Mouse (Mus musculus): ENCODE results near the gene Ticrr.

Gene Ticrr

DNA sequence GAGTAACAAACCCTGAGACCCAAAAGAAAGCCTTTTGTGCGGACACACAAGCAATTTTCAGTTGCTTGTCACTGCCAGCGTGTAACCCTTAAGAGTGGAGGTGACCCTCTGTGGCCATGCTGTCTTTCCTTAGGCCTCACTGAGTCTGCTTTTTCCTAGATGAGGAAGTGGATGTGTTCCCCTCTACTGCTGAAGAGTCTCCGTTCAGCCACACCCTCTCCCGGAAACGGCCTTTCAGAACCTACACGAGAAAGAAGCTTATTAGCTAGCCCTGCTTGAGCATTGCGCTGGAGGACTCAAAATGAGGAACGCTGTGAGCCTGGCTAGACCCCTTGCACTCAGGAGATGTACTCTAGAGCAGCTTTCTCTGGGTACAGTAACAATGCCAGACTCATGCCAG, 36.5 kb downstream of the Ticrr start:
- DNase-seq = no peak

- no peak for DNase-seq
These were observed 42.8 kb downstream of the Ticrr start for GRCm38 (mm10) chr7:79702755-79703154.

GRCm38 (mm10) chr7:79705210-79705609, 45.2 kb downstream of the Ticrr start:
- no peak for DNase-seq

DNA sequence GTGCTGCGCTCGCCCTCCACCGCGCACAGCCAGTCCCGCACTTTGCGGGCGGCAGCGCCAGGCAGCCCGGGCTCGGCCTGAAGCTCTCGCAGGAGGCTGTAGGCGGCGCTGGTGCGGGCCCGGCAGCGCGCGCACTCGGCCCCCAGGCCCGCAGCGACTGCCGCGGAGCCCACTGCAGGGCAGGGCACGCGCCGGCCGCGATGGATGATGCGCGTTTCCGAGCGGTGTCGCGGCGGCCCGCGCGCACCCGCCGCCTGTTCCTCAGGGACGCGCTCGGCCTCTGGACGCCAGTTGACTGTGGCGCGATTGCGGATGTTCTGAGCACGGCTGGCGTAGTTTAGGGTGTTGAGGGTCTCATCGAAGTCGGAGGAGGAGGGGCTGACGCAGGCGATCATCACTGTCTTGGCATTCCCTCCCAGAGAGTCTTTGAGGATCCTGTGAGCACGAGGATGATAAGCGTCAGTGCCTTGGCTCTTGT, 50.2 kb downstream of the Ticrr start:
- no peak for DNase-seq

DNA sequence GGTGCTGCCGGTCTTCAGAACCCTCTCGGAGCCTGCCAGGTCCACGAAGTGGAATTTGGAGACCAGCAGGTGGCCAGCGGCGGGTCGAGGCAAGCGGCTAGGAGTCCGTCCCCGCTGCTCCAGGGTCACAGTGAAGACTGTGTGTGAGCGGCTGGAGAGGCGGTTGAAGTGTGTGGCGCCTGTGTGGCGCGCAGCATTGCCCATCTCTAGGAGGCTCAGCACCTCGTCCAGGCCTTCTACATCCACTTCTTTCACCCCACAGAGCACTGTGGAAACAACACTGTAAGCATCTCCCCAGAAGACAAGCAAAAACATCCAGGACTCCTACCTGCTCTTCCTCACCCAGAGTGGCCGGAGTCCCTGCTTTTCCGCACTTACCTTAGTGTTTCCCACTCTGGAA, 50.8 kb downstream of the Ticrr start:
- DNase-seq = no peak

DNA sequence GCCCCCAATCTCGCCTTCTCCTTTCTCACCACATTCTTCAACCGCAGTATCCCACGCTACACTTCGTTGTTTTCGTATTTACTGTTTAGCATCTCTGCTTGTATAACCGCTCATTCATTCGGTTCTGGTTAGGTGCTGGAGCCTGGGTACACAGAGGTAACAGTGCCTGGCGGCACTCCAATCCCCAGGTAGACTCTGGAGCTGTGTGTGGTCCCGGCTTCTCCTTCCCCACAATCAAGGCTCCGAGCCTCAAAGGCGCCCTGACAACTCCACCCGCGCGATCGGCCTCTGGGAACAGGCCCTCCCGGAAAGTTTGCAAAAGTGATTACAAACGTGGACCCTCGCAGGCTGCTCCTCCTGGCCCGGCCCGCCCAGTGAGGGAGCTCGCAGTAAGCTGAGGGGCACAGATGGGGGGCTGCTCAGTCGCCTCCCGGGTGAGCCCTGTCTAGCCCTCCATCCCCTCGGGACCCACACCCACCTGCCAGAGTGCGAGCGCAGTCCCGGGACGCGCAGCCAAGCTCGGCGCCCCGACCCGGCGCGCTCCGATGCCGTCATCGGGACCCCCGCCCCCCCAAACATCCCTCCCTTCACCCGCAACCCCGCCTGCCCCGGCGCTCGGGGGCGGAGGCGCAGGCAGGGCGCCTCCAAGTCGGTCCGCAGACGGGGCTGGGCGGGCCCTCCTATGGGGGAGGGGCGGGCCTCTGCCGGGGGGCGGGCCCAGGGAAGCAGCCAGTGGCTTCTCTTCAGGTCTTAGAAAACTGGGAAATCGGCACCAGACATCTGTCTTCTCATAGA, 55.4 kb downstream of the Ticrr start, which contains the start of gene Kif7:
Gene Kif7, minus strand, starts transcription at position 534 of the 795 bp plus-strand sequence.
- DNase-seq = peak; percentile 59

DNA sequence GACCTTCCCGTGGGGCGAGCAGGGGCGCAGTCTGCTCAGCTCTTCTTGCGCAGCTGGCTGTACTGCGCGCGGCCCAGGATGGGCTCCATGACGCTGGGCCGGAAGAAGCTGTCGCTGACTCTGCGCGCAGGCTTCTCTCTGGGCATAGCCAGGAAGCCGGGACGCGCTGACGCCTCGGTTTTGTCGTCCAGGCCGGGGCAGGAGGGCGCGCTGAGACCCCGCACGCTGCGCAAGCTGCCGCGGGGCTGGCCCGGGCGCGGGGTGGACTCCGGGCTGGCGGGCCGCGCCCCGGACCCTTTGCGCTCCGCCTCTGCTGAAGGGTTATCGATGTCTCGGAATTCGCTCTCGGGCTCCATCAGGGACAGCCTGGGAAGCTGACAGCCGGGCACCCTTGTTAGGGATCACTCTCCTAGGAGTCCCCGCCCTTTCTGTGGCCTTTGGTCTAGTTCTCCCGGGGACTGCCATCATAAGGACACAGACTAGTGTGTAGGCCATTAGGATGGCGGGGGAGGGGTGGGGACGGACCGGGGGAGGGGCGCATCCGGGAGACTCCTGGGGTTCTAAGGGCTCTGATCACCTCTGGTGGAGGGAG, 61.5 kb downstream of the Ticrr start:
- DNase-seq = no peak

GRCm38 (mm10) chr7:79727091-79727490, 67.1 kb downstream of the Ticrr start:
- DNase-seq = no peak

DNA sequence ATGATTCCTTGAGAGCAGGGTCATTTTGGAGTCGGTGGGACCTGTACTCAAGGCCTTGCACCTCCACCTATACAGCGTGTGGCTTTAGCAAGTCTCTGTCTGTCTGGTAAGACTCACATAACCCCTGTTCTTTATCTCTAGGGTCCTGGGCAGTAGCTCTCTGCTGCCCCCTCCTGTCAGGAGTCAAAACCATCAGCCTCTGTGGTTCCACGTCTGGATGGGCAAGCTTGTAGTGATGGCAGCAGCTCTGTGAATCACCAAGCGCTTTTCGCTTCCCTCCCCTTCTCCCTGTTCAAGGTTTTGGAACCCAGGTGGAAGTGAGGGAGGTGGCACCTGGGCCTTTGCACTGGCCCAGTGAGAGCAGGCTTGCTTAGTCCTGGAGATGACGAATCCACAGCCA, 68.2 kb downstream of the Ticrr start:
- peak; percentile 58 for DNase-seq

DNA sequence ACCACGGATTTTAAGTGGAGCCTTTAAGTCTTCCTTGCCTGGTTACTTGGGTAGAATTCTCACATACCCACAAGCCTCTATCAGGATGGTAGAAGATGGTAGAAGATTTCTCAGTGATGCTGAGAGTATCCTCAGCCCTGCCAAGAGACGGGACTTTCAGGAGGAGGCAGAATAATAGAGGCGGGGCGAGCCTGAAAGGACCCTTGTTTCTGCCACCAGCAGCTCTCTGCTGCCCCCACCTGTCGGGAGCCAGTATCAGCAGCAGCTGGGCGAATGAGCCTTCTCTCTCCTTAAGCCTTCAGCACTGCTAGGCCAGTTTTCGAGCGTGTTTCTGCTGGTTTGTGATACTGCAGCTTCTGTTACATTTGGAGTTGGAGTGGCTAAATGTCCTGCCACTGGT, 69.2 kb downstream of the Ticrr start:
- peak; percentile 37 for DNase-seq

DNA sequence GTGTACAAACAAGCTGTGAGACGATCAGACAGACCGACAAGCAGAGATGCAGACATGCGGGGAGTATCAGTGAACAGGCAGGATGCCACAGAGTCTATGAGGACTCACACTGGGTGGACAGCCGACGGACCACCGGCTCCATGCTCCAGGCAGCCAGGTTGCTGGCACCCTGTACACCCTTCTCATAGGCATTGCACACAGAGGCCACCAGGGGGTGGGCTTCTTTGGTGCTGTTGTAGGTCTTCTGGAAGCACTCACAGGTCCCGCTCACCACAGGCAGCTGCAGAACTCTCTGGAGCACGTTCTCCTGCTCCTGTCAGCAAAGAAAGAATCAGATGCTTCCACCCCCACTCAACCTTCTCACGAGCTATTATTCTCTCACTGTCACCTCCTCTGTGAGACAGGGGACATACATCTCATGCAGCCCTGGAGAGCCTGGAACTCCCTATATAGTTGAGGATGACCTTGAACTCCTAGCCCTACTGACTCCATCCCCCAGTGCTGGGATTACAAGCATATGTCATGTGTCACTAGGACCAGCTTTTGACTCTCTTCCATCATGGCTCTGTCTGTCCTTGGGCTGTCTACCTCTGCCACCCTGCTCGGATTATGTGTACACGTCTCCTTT, 69.9 kb downstream of the Ticrr start:
- DNase-seq = no peak

DNA sequence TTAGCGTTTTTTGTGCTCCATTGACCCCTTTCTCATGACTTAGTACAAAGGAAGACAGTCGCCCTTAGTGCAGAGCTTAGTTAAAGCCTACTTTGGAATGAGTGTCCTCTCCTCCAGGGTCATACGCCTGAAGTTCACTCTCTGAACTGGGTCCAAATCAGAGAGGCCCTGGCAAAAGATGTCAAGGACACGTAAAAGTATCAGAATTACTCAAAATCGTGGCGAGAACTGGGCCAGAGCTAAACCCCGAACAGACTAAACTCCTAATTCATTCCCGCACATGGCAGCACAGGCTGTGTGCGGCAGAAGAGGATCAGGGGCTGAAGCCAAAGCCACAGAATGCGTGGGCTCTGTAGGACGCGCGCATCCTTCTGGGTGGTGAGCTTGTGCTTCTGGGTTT, 71.4 kb downstream of the Ticrr start:
- no peak for DNase-seq

DNA sequence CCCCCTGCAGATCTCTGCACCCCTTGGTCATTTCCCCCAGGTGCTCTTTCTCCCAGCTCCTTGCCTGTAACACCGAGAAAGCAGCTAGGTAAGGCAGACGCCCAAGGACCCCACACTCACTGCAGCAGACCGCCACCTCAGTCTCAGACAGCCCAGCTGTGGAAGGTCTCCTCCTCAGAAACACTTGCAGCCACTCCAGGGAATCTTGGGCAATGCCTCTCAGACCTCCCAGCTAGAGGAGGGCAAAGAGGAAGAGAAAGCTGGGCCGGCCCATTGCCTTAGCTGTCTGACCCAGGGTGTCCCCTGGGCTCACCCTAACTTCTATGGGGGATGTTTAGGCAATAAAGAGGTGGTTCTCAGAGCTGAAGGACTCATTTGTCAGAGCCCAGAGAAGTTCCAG, 72.6 kb downstream of the Ticrr start, which contains the start of gene Plin1:
Gene Plin1, minus strand, starts transcription at position 282 of the 400 bp plus-strand sequence.
- no peak for DNase-seq

DNA sequence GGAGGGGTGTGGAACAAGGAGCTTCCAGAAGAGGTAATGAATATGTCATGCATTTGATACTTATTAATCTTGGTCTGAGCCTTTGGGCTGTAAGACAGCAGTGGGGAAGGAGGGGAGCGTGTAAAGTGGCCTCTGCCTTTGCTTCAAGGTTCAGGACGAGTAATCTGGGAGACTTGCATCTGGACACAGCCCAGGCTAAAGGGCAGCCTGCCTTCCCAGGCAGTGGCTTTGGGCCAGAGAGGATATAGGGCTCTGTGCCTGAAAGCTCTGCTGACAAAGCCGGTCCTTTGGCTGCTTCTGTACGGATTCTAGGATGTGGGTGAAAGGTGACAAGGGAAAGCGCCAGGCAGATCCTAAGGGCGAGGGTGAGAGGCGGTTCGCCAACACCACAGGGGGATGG, 74.6 kb downstream of the Ticrr start:
- peak; percentile 97 for DNase-seq

DNA sequence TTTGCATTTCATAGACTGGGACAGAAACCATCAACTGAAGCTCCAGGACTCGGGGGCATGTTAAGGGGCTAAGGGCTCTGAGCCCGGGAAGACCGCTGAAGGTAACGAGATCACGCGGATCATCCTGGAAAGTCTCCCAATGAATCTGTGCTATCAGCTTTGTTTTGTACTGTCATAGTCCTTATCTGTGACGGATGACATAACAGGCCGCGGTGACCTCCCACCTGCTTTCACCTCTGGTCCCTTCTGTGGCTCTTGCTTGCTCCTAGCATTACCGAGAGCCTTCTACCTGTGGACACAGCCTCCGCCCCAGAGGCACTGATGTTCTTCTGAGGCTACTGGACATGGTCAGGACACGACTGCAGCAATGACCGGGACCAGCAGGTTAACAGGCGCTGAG, 76.5 kb downstream of the Ticrr start:
- no peak for DNase-seq

- DNase-seq = no peak
These were observed 78.9 kb downstream of the Ticrr start for GRCm38 (mm10) chr7:79738913-79739312.

GRCm38 (mm10) chr7:79740279-79740678, 80.3 kb downstream of the Ticrr start:
- no peak for DNase-seq

GRCm38 (mm10) chr7:79742277-79742658, 82.3 kb downstream of the Ticrr start:
- no peak for DNase-seq

- peak; percentile 86 for DNase-seq
These were observed 82.9 kb downstream of the Ticrr start, which contains the start of the genes Pex11a and Wdr93 for GRCm38 (mm10) chr7:79742659-79743536. Pex11a (minus strand) TSS chr7:79743131. Wdr93 (plus strand) TSS chr7:79743163.

DNA sequence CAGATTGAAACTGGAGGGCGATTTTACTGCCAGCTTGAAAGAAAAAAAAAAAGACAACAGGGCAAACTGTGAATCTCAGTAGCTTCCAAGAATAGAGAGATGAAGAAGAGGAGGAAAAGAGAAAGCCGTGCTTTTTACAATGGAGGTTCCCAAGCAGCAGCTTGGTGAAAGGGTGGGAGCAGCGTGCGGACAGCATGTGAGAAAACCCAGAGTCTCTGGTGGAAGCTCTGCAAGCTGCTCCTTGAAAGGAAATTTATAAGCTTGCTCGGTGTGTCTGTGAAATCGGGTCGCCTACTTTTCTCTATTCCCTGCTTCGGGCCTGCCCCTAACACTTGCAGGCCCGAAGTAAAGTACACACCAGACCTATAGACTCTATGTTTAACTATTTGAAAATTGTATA, 84.1 kb downstream of the Ticrr start:
- DNase-seq = no peak

GRCm38 (mm10) chr7:79744585-79744984, 84.6 kb downstream of the Ticrr start:
- DNase-seq = no peak

GRCm38 (mm10) chr7:79747659-79748058, 87.7 kb downstream of the Ticrr start:
- DNase-seq = no peak

Data from kidney, adult 11 months (tissue).